Mouse (Mus musculus): ENCODE results near the gene Zfyve27.

The Zfyve27 gene

DNA sequence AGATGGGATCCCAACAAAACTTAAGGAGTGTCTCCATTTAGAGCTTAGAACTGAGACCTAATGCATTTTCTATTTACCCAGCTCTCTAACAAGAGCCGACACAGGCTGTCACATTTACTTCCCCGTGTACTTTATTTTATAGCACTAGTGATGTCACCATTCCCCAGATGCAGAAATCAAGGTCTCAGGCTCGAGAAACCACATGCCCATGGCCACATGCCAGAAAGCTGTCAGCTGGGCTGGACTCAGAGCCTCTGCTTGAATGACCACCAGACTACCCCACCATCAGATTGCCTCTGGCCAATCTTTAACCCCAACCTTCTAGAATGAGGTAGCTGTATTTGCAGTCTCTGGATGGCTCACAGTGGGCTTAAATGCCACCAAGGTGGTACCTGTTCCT is 79.7 kb downstream of the Zfyve27 start:
- DNase-seq: no peak
